Mouse (Mus musculus) retina, adult 2 months (tissue): ENCODE measurements around the gene Tas2r107.
"Not testable (repeated sequence)": the region's sequence is repeated elsewhere in the genome, so short reads cannot be mapped to it uniquely, and the experiment has no call there.

Experiments
- DNase-seq: peaks from one replicate; pipeline ENCODE4 v3.0.0-alpha.2; 2012; ENCODE audit warnings: low read depth, low spot score

Gene Tas2r107

DNA sequence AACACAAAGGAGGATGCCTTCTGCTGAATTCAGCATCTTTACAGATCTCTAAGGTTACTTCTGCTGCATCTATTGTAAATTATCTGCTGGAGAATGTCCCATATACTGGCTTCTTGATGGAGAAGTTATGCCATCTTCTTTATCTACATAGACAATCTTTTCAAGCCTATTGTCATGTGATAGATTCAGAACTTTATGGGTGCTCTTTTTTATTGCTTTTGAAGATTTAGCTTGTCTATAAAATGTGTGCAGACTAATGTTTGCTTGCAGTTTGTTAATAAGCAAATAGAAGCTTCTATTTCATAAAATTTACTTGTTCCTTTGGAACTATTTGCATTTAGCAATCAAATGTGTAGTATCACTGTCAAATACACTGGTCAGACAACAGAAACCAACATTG is at the start of gene Tas2r107:
Gene Tas2r107, minus strand, starts transcription at position 101 of the 400 bp plus-strand sequence.
- DNase-seq = no peak

- DNase-seq = no peak
Measured at GRCm38 (mm10) chr6:131689963-131690362, 30.0 kb upstream of the Tas2r107 start, which contains the start of gene Tas2r114. Gene Tas2r114, minus strand, starts transcription at chr6:131690063.

- no peak for DNase-seq
Measured at GRCm38 (mm10) chr6:131687395-131687794, 27.4 kb upstream of the Tas2r107 start, which contains the start of gene Tas2r105. Gene Tas2r105, minus strand, starts transcription at chr6:131687495.

- no peak for DNase-seq
Measured at GRCm38 (mm10) chr6:131685644-131686043, 25.7 kb upstream of the Tas2r107 start, which contains the start of gene Tas2r104. Gene Tas2r104, minus strand, starts transcription at chr6:131685744.

DNA sequence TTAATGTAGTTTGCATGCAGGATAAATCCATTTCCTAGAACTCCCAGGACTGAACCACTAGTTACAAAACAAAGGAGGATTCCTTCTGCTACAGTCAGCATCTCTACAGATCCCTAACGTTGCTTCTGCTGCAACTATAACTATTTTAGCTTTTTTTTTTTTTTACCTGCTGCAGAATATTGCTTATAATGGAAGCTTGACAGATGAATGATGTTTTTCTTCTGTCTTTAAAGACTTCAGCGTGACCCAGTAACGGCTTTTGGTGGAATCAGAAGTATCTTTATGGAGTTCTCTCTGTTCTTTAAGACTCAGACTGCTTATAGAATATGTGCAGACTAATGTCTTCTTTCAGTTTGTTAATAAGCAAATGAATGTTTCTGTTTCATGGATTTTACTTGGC is 18.8 kb upstream of the Tas2r107 start, which contains the start of gene Tas2r106:
Gene Tas2r106, minus strand, starts transcription at position 101 of the 400 bp plus-strand sequence.
- DNase-seq = no peak

DNA sequence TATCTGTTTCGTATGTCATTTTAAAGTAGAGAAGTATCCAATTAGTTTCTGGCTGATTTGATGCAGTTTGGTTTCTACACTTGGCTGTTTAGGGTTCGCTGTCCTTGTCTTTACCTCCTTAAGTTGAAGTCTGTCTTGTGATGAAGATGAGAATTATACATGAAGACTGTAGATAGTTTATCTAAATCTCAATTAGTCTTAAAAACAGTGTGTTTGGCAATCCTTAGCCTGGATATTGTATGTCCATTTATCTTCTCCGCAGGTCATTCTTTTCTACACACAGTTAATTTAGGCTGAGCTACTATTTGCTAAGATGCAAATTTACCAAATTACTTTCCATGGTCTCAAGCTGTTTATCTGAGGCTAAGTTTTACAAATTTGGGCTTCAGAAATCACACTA is 29.1 kb downstream of the Tas2r107 start, which contains the start of gene Tas2r130:
Gene Tas2r130, minus strand, starts transcription at position 101 of the 400 bp plus-strand sequence.
- no peak for DNase-seq

DNA sequence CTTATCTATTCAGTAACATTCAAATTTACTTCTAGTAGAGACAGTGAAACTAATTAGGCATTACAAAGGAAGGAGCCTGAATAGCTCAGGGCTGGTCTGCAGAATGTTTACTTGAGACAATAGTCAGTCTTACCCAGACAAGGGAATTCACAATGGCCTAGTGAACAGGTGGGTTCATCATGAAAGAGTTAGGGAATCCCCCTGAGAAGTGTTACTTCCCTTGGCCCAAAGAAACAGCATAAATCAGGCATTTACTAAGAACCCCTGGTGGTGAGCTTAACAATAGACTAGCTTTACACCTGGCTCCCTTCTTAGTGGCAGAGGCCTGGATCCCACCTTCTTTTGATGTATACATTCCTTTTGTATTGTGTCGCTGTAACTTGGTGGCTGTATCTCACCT is 50.0 kb downstream of the Tas2r107 start:
- DNase-seq = not testable (repeated sequence)
